Mouse (Mus musculus) mouse trophoblast stem cell (cell line): Measurements from ENCODE around the gene Ccdc114.

Source experiments
- in situ Hi-C, 2 experiments: fragments of 300-500 bp; cut with MseI, MboI; formaldehyde crosslinking; loops; 2 replicates in 1 of 2; 3 replicates in 1 of 2; pipeline ENCODE4 v1.15.1; 2025

Ccdc114 gene

DNA sequence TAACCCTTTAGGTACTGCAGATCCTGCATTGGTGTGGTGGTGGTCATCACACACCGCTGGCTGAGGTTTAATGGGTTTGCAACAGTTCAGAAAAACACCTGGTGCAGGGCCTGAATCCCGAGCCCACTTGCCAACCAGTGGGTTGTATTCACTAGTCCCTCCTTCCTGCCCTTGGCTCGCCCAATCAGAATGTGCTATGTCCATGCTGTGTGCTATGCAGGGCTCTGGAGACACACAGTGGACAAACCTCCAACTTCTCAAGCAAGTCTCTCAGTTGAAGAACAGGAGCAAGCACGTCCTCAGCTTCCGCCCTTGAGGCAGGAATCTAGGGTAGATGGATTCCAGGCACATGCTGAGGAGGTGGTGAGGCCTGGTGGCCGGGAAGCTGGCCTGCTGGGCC lies 50.6 kb downstream of the Ccdc114 start:
- in situ Hi-C loops: no loop called here

DNA sequence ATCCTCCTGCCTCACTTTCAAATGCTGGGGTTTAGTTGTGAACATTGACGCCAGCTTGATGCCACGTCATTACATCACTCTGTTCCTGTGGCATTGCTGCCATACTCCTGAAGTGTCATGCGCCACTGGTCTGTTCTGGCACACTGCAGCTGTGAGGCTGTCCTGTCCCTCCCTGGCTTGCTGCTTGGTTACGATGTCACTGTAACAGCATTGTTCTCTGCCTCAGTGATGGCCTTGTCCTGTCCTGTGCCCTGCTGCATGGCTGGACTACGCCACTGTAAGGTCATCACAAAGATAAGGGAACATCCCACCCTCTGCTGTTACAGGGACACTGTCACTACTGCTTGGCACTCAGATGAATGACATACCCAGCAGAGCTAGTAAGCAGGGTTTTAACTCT lies 57.7 kb downstream of the Ccdc114 start:
- in situ Hi-C loops: no loop called here

DNA sequence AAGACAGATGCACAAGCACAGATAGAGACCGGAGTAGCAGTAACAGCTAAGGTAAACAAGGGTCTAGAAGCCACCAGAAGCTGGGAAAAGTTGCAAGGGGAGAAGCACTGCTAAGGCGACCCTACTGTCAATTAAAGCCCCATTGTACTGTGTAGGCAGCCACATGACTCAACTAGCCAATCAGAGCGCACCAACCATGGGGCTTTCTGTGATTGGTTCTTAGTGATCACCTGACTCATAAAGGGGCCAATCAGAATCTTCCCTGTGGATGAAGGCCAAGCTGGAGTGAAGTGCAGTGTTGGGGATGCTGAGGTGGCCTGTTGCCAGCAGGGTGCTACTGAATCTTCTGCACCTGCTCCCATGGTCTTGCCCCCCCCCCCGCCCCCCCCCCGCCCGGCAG lies 63.0 kb downstream of the Ccdc114 start:
- in situ Hi-C loops: no loop called here

DNA sequence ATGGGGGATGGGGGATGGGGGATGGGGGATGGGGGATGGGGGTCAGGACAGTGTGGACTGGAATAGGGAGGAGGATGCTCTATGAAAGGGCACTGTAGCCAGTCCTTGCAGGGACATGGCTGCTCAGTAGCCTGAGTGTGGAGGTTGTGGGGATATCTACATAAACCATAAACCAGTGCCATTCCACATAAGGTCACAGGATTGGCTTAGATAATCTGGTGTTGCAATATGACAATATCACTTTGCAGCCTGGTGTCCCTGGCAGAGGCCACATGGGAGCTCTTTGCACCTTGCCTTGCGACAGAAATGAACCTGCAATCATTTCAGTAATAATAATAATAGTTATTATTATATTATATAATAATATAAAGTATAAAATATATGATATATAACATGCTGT lies 64.5 kb downstream of the Ccdc114 start:
- in situ Hi-C loops: no loop called here

DNA sequence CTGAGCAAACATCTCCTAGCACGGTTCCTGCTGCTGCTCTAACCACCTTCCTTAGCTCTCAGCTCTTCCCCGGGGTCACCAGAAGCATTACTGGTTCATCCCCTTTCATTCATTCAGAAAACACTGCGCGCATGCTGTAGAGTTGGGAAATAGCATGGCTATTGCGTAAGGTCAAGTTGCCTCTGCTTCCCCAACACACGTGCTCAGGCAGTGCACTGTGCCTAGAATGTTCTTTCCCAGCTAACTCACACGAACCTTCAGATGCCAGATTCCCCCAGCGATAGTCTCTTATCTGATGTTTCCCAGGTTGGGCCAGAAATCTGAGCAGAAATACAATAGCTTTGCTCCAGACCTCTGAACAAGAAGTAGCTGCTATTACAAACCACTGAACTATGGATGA lies 68.6 kb downstream of the Ccdc114 start:
- in situ Hi-C loops: no loop called here
